Mouse (Mus musculus) thymus, adult 2 months (tissue): ENCODE data around the gene Cep350.

Experiments used
- CTCF ChIP-seq: fragments of 200-500 bp; IDR thresholded peaks from 2 replicates; pipeline ENCODE4 v1.5.1; 2012; ENCODE audit warnings: mild to moderate bottlenecking, control low read depth, low read length, moderate library complexity, borderline replicate concordance; ENCODE audit not compliant: control insufficient read depth, poor library complexity, insufficient read depth; ENCODE audit errors: extremely low read depth
- POLR2A ChIP-seq: fragments of 200-500 bp; IDR thresholded peaks from 2 replicates; pipeline ENCODE4 v1.6.1; 2012; ENCODE audit warnings: mild to moderate bottlenecking, low read length, control low read depth, moderate library complexity; ENCODE audit not compliant: control insufficient read depth, poor library complexity, insufficient read depth; ENCODE audit errors: extremely low read depth

- no peak for TF ChIP-seq POLR2A
- no peak for TF ChIP-seq CTCF
Observed at GRCm38 (mm10) chr1:155816167-155816566, 156.9 kb downstream of the Cep350 start.
